Mouse (Mus musculus): ENCODE measurements at regions not wholly inside any gene's neighbourhood (a gene's known extent, or its start where the extent isn't known, plus 50 kb on each side); places are given as distances from the start of the nearest gene placed in this dataset.

DNA sequence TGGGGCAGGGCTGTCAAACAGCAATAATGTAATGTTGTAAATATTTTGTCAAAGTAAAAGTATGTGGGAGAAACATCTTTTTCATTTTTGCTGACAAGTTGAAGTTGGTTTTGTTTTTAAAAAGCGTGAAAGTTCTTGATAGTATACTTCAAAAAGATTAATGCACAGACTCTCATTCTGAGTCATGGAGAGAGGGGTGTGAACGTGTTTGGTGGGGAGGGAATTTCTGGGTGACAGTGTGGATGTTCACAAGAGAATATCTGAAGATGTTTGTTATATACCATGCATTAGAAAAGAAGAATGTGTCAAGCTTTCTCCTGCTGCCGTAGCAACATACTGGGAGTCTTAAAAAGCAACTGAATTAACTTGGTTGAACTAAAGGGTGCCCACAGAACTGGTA is 57.0 kb downstream of the Rps29 start:
- DNase-seq (ENCODE audit: low read depth, low spot score) = no peak

- DNase-seq (ENCODE audit: low read depth, low spot score) = no peak
Measured at GRCm38 (mm10) chr12:69094856-69095255, 64.1 kb downstream of the Rps29 start.

GRCm38 (mm10) chr12:69093073-69093797 is 65.8 kb downstream of the Rps29 start:
- no peak for DNase-seq (ENCODE audit: low read depth, low spot score)

DNA sequence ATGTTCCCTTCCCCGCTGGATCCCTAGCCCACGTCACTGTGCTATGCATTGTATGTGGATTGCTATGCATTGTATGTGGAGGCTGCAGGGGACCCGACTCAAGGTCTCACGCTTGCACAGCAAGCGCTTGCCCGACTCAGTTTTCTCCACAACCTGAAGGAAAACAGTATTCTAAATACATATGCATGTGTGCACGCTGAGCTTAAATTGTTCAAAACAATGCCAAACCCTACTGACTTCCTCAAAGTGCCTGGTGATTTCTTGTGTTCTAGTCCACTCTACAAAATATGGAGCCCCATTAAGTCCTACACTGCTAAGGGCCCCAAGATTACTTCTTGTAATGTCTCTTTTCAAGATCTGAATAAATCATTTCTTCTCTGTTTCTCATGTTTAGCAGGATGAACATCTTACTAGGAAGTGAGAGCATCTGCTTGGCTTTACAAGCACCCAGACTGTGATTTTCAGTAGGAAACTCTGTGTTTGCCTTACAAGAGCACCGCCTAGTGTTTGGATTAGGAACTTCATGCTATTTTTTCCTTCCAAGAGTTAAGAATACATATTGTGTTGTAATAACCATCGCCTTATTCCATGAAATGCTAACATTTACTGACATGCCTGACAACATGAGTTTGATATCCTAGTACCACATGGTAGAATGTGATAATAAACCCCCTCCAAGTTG is 70.9 kb downstream of the Rps29 start:
- DNase-seq (ENCODE audit: low read depth, low spot score) = peak; percentile 33

- no peak for DNase-seq (ENCODE audit: low read depth, low spot score)
Measured at GRCm38 (mm10) chr12:69085522-69086179, 73.3 kb downstream of the Rps29 start.

GRCm38 (mm10) chr12:69084656-69085055 is 74.3 kb downstream of the Rps29 start:
- DNase-seq (ENCODE audit: low read depth, low spot score) = no peak

DNA sequence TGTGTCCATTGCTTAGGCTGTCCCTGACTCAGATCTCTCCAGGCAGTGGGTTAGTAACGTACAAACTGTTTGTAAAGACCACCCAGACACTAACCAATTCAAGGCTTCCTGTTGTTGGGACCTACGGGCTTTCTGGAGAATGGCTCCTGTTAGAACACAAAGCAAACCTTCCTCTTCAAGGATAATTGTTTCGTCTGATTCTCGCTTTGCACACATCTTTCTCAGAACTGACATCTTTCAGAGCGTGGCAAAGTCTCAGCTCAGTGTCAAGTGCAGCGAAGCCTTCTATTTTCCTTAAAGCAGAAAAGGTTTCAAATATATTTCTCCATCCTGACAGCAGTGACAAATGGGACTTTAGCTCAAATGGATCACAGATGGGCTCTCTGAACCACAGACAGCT is 76.9 kb downstream of the Rps29 start:
- no peak for DNase-seq (ENCODE audit: low read depth, low spot score)

DNA sequence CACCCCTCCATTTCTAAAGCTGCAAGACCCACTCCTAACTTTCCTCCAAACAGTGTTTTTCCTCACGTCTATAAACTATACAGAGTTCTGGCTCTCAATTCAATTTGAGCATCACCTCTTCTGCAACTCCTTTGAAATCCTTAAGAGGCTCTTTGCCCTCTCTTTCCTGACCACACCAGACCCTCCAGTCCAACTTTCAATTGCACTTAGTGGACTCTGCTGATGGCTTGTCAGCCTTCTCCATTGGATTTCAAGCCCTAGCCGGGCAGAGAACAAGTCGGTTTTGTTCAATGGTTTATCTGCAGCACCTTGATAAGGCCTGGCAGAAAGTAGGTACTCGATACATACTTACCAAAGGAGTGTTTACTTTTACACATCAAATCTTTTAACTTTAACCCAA is 119.4 kb downstream of the Rps29 start:
- DNase-seq (ENCODE audit: low read depth, low spot score) = no peak

GRCm38 (mm10) chr12:69023594-69023993 is 135.4 kb downstream of the Rps29 start:
- DNase-seq (ENCODE audit: low read depth, low spot score) = no peak

DNA sequence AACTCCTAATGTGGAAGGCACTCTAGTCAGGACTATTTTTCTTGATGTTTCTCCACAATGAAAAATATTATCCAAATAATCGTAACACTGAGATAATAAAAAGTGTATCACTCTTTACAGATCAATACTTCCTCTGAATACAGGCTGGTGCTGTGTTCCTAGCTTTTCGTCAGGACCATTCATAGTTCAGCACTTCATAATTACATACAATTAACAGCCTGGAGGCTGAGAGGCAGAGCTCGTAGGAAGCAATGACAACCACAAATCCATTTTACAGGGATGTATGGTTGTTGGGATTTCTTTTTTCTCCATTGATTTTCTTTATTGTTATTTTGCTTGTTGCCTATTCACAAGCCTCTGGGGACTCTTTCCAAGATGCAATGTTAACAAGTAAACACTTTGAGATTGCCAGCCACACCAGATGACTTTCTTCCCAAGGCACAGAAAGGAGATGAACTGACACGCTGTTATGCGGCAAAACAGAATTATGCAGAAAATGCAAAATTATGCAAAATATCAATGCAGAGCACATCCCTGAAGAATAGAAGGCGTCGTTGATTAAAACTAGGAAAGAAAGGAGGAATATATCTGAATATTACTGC is 142.2 kb downstream of the Rps29 start:
- no peak for DNase-seq (ENCODE audit: low read depth, low spot score)

DNA sequence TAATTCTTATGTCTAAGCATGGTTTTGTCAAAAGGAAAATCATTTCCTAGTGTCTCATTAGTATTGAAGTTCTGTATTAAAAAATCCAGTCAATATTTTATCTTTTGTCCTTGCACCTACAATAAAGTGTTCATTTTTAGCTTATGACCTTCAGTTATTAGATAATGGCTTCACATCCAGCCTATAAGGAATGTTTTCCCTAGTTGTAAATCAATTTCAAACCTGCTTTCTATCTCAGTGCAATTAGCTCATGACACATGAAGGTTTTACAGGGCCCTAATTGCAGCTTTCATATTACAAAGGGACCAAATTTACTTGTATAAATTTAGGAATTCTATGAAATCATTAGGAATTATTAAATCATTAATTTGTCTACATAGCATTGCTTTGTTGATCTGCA is 153.8 kb downstream of the Rps29 start:
- no peak for DNase-seq (ENCODE audit: low read depth, low spot score)

- no peak for DNase-seq (ENCODE audit: low read depth, low spot score)
Measured at GRCm38 (mm10) chr12:69002106-69002505, 156.9 kb downstream of the Rps29 start.

GRCm38 (mm10) chr12:68997259-68997658 is 161.7 kb downstream of the Rps29 start:
- DNase-seq (ENCODE audit: low read depth, low spot score) = no peak

- no peak for DNase-seq (ENCODE audit: low read depth, low spot score)
Measured at GRCm38 (mm10) chr12:68996740-68997139, 162.2 kb downstream of the Rps29 start.

GRCm38 (mm10) chr12:68980640-68981039 is 178.3 kb downstream of the Rps29 start:
- DNase-seq (ENCODE audit: low read depth, low spot score) = no peak

GRCm38 (mm10) chr12:68980173-68980572 is 178.8 kb downstream of the Rps29 start:
- DNase-seq (ENCODE audit: low read depth, low spot score) = no peak

DNA sequence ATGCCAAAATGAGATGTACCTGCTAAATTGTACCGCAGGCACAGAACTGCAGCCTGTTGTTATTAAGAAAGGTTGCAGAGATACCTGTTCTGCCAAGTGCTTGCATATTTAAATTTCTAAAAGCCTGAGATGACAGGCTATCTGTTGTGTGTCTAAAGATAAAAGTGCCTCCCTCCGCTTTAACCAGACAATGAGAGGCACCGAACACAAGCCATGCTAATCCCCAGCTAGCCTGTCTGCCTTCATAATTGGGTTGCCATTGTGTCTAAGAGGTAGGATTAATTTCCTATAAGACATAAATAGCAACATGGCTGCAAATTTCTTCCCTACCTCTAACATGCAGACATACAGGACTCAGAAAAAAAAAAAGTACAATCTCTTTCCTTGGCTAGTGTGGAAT is 179.8 kb downstream of the Rps29 start:
- DNase-seq (ENCODE audit: low read depth, low spot score) = no peak

- DNase-seq (ENCODE audit: low read depth, low spot score) = no peak
Measured at GRCm38 (mm10) chr12:68977276-68977675, 181.7 kb downstream of the Rps29 start.

GRCm38 (mm10) chr12:68947240-68947639 is 211.7 kb downstream of the Rps29 start:
- no peak for DNase-seq (ENCODE audit: low read depth, low spot score)

- DNase-seq (ENCODE audit: low read depth, low spot score) = no peak
Measured at GRCm38 (mm10) chr12:68910590-68910989, 248.4 kb downstream of the Rps29 start.

DNA sequence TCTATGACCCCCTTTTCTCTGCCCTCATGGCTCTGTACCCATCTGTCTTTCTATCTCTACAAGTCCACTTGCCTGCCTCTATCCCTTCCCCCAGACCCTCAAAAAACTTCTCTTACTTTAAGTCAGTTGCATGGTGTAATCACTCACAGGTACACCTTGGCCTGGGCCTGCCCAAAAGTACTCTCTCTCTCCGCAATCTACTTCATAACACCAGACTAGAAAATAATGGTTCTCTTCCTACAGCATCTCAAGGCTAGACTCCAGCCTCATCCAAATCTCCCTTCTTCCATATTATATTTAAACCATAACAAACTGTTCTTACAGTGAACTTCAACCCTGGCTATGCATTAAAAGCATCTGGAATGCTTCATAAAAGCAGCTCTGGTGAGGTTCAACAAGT is 254.2 kb downstream of the Rps29 start:
- DNase-seq (ENCODE audit: low read depth, low spot score) = no peak

- DNase-seq (ENCODE audit: low read depth, low spot score) = no peak
Measured at GRCm38 (mm10) chr12:68889141-68889540, 269.8 kb downstream of the Rps29 start.
